Mouse (Mus musculus) intestine, embryonic 16.5 days (tissue): ENCODE measurements around the gene Bbs9. TPM values are rescaled to one million over a fixed set of nuclear protein-coding genes. Genes with fewer than 3 reads are reported as not detected.

Experiments used
- ATAC-seq: fragments of 200-750 bp; cut with Nextera tagmentation; 2 replicates; pipeline ENCODE4 v1.8.0; 2017; ENCODE audit warnings: moderate TSS enrichment, moderate library complexity
- H3K27ac ChIP-seq: fragments of 300-500 bp; sonication (generic); 2 replicates; pipeline ENCODE4 v1.5.1; 2014; ENCODE audit warnings: mild to moderate bottlenecking, low read length
- H3K27me3 ChIP-seq: fragments of 300-500 bp; sonication (generic); replicated peaks from 2 replicates; pipeline ENCODE4 v1.6.1; 2014; ENCODE audit warnings: low read length, control low read depth, mixed read lengths; ENCODE audit not compliant: control insufficient read depth, insufficient read depth
- H3K36me3 ChIP-seq: fragments of 300-500 bp; sonication (generic); 2 replicates; pipeline ENCODE4 v1.6.1; 2014; ENCODE audit warnings: low read length, control low read depth; ENCODE audit not compliant: control insufficient read depth, insufficient read depth
- H3K4me1 ChIP-seq: fragments of 300-500 bp; sonication (generic); 2 replicates; pipeline ENCODE4 v1.6.1; 2014; ENCODE audit warnings: low read length, control low read depth, mixed read lengths; ENCODE audit not compliant: control insufficient read depth, insufficient read depth
- H3K4me2 ChIP-seq: fragments of 300-500 bp; sonication (generic); 2 replicates; pipeline ENCODE4 v1.6.1; 2014; ENCODE audit warnings: low read depth, low read length, control low read depth
- H3K4me3 ChIP-seq: fragments of 300-500 bp; sonication (generic); 2 replicates; pipeline ENCODE4 v1.5.1; 2014; ENCODE audit warnings: mild to moderate bottlenecking, low read length
- H3K9ac ChIP-seq: fragments of 300-500 bp; sonication (generic); 2 replicates; pipeline ENCODE4 v1.6.1; 2014; ENCODE audit warnings: low read depth, low read length
- H3K9me3 ChIP-seq: fragments of 300-500 bp; sonication (generic); 2 replicates; pipeline ENCODE4 v1.6.1; 2016; ENCODE audit warnings: low read length, control low read depth; ENCODE audit not compliant: control insufficient read depth
- WGBS: fragments of 180-500 bp; shearing (Covaris S2); extraction: QIAGEN DNeasy Blood & Tissue Kit; methylation state at CpG from one replicate; pipeline ENCODE4 v1.1.7; 2014; 5-methylcytosine and 5-hydroxymethylcytosine counted together
- polyA plus RNA-seq: library from polyadenylated mRNA; unstranded; fragments of >200 nt; fragmentation: Nextera tagmentation; extraction: Ambion mirVana; gene quantifications from 2 replicates; pipeline ENCODE4 v1.2.1, GENCODE M21; 2015

The Bbs9 gene
- polyA plus RNA-seq, 1 experiment from 2014 or later: 12.6 TPM

- WGBS: 63% methylated on average over 3 of the region's 3 CpGs
- H3K27me3 ChIP-seq: no peaks in the 10 kb centered on the region
- H3K27ac ChIP-seq: no peak overlapping the region
- H3K4me1 ChIP-seq: no peaks in the 10 kb centered on the region
- H3K4me2 ChIP-seq: no peak overlapping the region
- H3K4me3 ChIP-seq: no peak overlapping the region
- H3K9me3 ChIP-seq: no peaks in the 10 kb centered on the region
- no peaks in the 10 kb centered on the region for H3K36me3 ChIP-seq
- H3K9ac ChIP-seq: no peak overlapping the region
- ATAC-seq: no peak
Measured at GRCm38 (mm10) chr9:22758487-22758886, 283.0 kb downstream of the Bbs9 start.

- ATAC-seq: no peak
- no peaks in the 10 kb centered on the region for H3K4me1 ChIP-seq
- no peaks in the 10 kb centered on the region for H3K36me3 ChIP-seq
- H3K4me3 ChIP-seq: no peak overlapping the region
- H3K9ac ChIP-seq: no peak overlapping the region
- H3K9me3 ChIP-seq: no peaks in the 10 kb centered on the region
- H3K4me2 ChIP-seq: no peak overlapping the region
- H3K27me3 ChIP-seq: no peaks in the 10 kb centered on the region
- WGBS: 78% methylated on average over 3 of the region's 3 CpGs
- no peak overlapping the region for H3K27ac ChIP-seq
Measured at GRCm38 (mm10) chr9:22759241-22759640, 283.7 kb downstream of the Bbs9 start.

- Histone ChIP-seq H3K4me3 (no peak overlapping the region), H3K36me3 (no peaks in the 10 kb centered on the region), H3K9ac (no peak overlapping the region), H3K9me3 (no peaks in the 10 kb centered on the region), H3K27me3 (no peaks in the 10 kb centered on the region), H3K4me1 (no peaks in the 10 kb centered on the region), H3K4me2 (no peak overlapping the region), H3K27ac (no peak overlapping the region)
- no peak for ATAC-seq
- 86% methylated on average over 4 of the region's 4 CpGs for WGBS
Measured at GRCm38 (mm10) chr9:22760376-22760775, 284.9 kb downstream of the Bbs9 start.

- 59% methylated on average over 8 of the region's 8 CpGs for WGBS
- H3K9me3 ChIP-seq: no peaks in the 10 kb centered on the region
- no peak for ATAC-seq
Measured at GRCm38 (mm10) chr9:22761487-22761886, 286.0 kb downstream of the Bbs9 start.

GRCm38 (mm10) chr9:22765618-22766220 is 290.2 kb downstream of the Bbs9 start:
- no peaks in the 10 kb centered on the region for H3K9me3 ChIP-seq
- no peaks in the 10 kb centered on the region for H3K4me1 ChIP-seq
- H3K4me2 ChIP-seq: no peak overlapping the region
- H3K4me3 ChIP-seq: no peak overlapping the region
- WGBS: 45% methylated on average over 4 of the region's 4 CpGs
- H3K27me3 ChIP-seq: no peaks in the 10 kb centered on the region
- no peak for ATAC-seq
- H3K36me3 ChIP-seq: no peaks in the 10 kb centered on the region
- H3K27ac ChIP-seq: no peak overlapping the region
- no peak overlapping the region for H3K9ac ChIP-seq

More at GRCm38 (mm10) chr9:22761487-22761886, 286.0 kb downstream of the Bbs9 start:
- H3K27me3 ChIP-seq: no peaks in the 10 kb centered on the region
- H3K9ac ChIP-seq: no peak overlapping the region
- H3K4me2 ChIP-seq: no peak overlapping the region
- no peak overlapping the region for H3K27ac ChIP-seq
- H3K4me3 ChIP-seq: no peak overlapping the region
- no peaks in the 10 kb centered on the region for H3K36me3 ChIP-seq
- H3K4me1 ChIP-seq: no peaks in the 10 kb centered on the region

- no peak overlapping the region for H3K27ac ChIP-seq
- H3K4me2 ChIP-seq: no peak overlapping the region
- H3K27me3 ChIP-seq: no peaks in the 10 kb centered on the region
- H3K4me1 ChIP-seq: no peaks in the 10 kb centered on the region
- H3K4me3 ChIP-seq: no peak overlapping the region
- H3K9ac ChIP-seq: no peak overlapping the region
- no peak for ATAC-seq
- WGBS: 92% methylated on average over 5 of the region's 5 CpGs
- H3K9me3 ChIP-seq: no peaks in the 10 kb centered on the region
- H3K36me3 ChIP-seq: no peaks in the 10 kb centered on the region
Measured at GRCm38 (mm10) chr9:22767154-22767553, 291.6 kb downstream of the Bbs9 start.

GRCm38 (mm10) chr9:22767860-22768259 is 292.3 kb downstream of the Bbs9 start:
- WGBS: 63% methylated on average over 3 of the region's 3 CpGs
- no peak for ATAC-seq

GRCm38 (mm10) chr9:22771785-22772184 is 296.3 kb downstream of the Bbs9 start:
- Histone ChIP-seq H3K9me3 (no peaks in the 10 kb centered on the region), H3K9ac (no peak overlapping the region), H3K36me3 (no peaks in the 10 kb centered on the region), H3K27me3 (no peaks in the 10 kb centered on the region), H3K27ac (no peak overlapping the region), H3K4me2 (no peak overlapping the region), H3K4me3 (no peak overlapping the region), H3K4me1 (no peaks in the 10 kb centered on the region)
- WGBS: 91% methylated on average over 3 of the region's 3 CpGs
- ATAC-seq: no peak

More at GRCm38 (mm10) chr9:22767860-22768259, 292.3 kb downstream of the Bbs9 start:
- Histone ChIP-seq H3K27me3 (no peaks in the 10 kb centered on the region), H3K4me2 (no peak overlapping the region), H3K9ac (no peak overlapping the region), H3K36me3 (no peaks in the 10 kb centered on the region), H3K4me3 (no peak overlapping the region), H3K9me3 (no peaks in the 10 kb centered on the region), H3K27ac (no peak overlapping the region), H3K4me1 (no peaks in the 10 kb centered on the region)

- no peak overlapping the region for H3K4me2 ChIP-seq
- H3K27ac ChIP-seq: no peak overlapping the region
- ATAC-seq: no peak
- no peak overlapping the region for H3K4me3 ChIP-seq
- 83% methylated on average over 5 of the region's 5 CpGs for WGBS
- no peaks in the 10 kb centered on the region for H3K36me3 ChIP-seq
- no peaks in the 10 kb centered on the region for H3K9me3 ChIP-seq
- H3K27me3 ChIP-seq: no peaks in the 10 kb centered on the region
- H3K9ac ChIP-seq: no peak overlapping the region
- H3K4me1 ChIP-seq: no peaks in the 10 kb centered on the region
Measured at GRCm38 (mm10) chr9:22776246-22776961, 300.9 kb downstream of the Bbs9 start.
